Mouse (Mus musculus) embryonic fibroblast, embryonic 13.5 days (primary cell): ENCODE data around the gene Tjap1.

Source experiments
- CTCF ChIP-seq: IDR thresholded peaks from 2 replicates; pipeline ENCODE4 v1.5.1; 2011; ENCODE audit warnings: mild to moderate bottlenecking, control low read depth, low read length, moderate library complexity, borderline replicate concordance; ENCODE audit not compliant: insufficient read depth
- POLR2A ChIP-seq: IDR thresholded peaks from 2 replicates; pipeline ENCODE4 v1.6.1; 2011; ENCODE audit warnings: low read depth, mild to moderate bottlenecking, control low read depth, low read length, moderate library complexity

DNA sequence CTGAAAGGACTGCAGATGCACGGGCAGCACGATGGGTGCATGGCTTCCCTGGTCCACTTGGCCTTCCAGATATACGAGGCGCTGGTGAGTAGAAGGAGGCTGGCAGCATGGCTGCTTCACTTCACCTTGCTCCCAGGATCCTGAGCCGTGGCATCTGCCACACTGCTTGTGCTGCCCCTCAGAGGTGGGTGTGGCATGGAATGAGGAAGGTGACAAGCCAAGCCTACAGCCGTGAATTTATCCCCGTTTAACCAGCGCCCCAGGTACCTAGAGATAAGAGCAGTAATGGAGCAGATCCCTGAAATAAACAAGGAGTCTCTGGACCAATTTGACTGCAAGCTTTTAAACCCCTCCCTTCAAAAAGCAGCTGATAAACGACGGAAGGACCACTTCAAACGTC, 41.4 kb downstream of the Tjap1 start:
- no peak for TF ChIP-seq CTCF
- TF ChIP-seq POLR2A = no peak
